Mouse (Mus musculus) thymus, postnatal 14 days (tissue): ENCODE results near the gene Slc36a1.

Experiments used
- DNase-seq: peaks from one replicate; pipeline ENCODE4 v3.0.0; 2021

Slc36a1 gene

GRCm38 (mm10) chr11:55204159-55204596 lies at the start of gene Slc36a1:
TSS of gene Slc36a1 (plus strand) at chr11:55204350.
- peak; percentile 98 for DNase-seq

- no peak for DNase-seq
Measured at GRCm38 (mm10) chr11:55154398-55155069, 49.6 kb upstream of the Slc36a1 start.

- no peak for DNase-seq
Measured at GRCm38 (mm10) chr11:55155070-55155421, 49.1 kb upstream of the Slc36a1 start.

- DNase-seq = peak; percentile 91
Measured at GRCm38 (mm10) chr11:55158785-55159359, 45.3 kb upstream of the Slc36a1 start.

- peak; percentile 74 for DNase-seq
Measured at GRCm38 (mm10) chr11:55162670-55163069, 41.5 kb upstream of the Slc36a1 start.

GRCm38 (mm10) chr11:55164723-55165122 lies 39.4 kb upstream of the Slc36a1 start:
- DNase-seq = peak; percentile 57

GRCm38 (mm10) chr11:55165748-55166147 lies 38.4 kb upstream of the Slc36a1 start:
- DNase-seq = no peak

GRCm38 (mm10) chr11:55168504-55168903 lies 35.6 kb upstream of the Slc36a1 start:
- DNase-seq = no peak

- DNase-seq = no peak
Measured at GRCm38 (mm10) chr11:55168914-55169313, 35.2 kb upstream of the Slc36a1 start.

- DNase-seq = no peak
Measured at GRCm38 (mm10) chr11:55170501-55170900, 33.6 kb upstream of the Slc36a1 start.

- no peak for DNase-seq
Measured at GRCm38 (mm10) chr11:55178830-55179229, 25.3 kb upstream of the Slc36a1 start.

GRCm38 (mm10) chr11:55179856-55180255 lies 24.3 kb upstream of the Slc36a1 start:
- DNase-seq = no peak

- DNase-seq = no peak
Measured at GRCm38 (mm10) chr11:55183124-55183523, 21.0 kb upstream of the Slc36a1 start.

GRCm38 (mm10) chr11:55184246-55184645 lies 19.9 kb upstream of the Slc36a1 start:
- DNase-seq = no peak

GRCm38 (mm10) chr11:55184733-55185291 lies 19.3 kb upstream of the Slc36a1 start, which contains the start of gene Slc36a2:
TSS of gene Slc36a2 (minus strand) at chr11:55185077.
- DNase-seq = no peak

- DNase-seq = no peak
Measured at GRCm38 (mm10) chr11:55187292-55187691, 16.9 kb upstream of the Slc36a1 start.

GRCm38 (mm10) chr11:55187777-55188176 lies 16.4 kb upstream of the Slc36a1 start:
- no peak for DNase-seq

GRCm38 (mm10) chr11:55190216-55190615 lies 13.9 kb upstream of the Slc36a1 start:
- no peak for DNase-seq

GRCm38 (mm10) chr11:55197086-55197485 lies 7.1 kb upstream of the Slc36a1 start:
- DNase-seq = no peak

- peak; percentile 13 for DNase-seq
Measured at GRCm38 (mm10) chr11:55197740-55198510, 6.2 kb upstream of the Slc36a1 start.

- DNase-seq = peak; percentile 38
Measured at GRCm38 (mm10) chr11:55204602-55205001, 452 bp downstream of the Slc36a1 start.

- no peak for DNase-seq
Measured at GRCm38 (mm10) chr11:55208001-55208690, 4.0 kb downstream of the Slc36a1 start.

GRCm38 (mm10) chr11:55209032-55209431 lies 4.9 kb downstream of the Slc36a1 start:
- no peak for DNase-seq
